Mouse (Mus musculus): Measurements from ENCODE around the gene Afg1l.

Afg1l gene

GRCm38 (mm10) chr10:42299426-42299825, 178.9 kb downstream of the Afg1l start:
- DNase-seq (ENCODE audit: low read depth, low spot score) = no peak

GRCm38 (mm10) chr10:42297954-42298353, 180.4 kb downstream of the Afg1l start:
- DNase-seq (ENCODE audit: low read depth, low spot score) = no peak

GRCm38 (mm10) chr10:42297109-42297508, 181.3 kb downstream of the Afg1l start:
- DNase-seq (ENCODE audit: low read depth, low spot score) = no peak

GRCm38 (mm10) chr10:42296559-42296958, 181.8 kb downstream of the Afg1l start:
- no peak for DNase-seq (ENCODE audit: low read depth, low spot score)

- DNase-seq (ENCODE audit: low read depth, low spot score) = peak; percentile 62
Observed at GRCm38 (mm10) chr10:42295028-42295427, 183.3 kb downstream of the Afg1l start.

- no peak for DNase-seq (ENCODE audit: low read depth, low spot score)
Observed at GRCm38 (mm10) chr10:42294392-42294791, 184.0 kb downstream of the Afg1l start.

- DNase-seq (ENCODE audit: low read depth, low spot score) = no peak
Observed at GRCm38 (mm10) chr10:42293877-42294276, 184.5 kb downstream of the Afg1l start.

GRCm38 (mm10) chr10:42291360-42291759, 187.0 kb downstream of the Afg1l start:
- DNase-seq (ENCODE audit: low read depth, low spot score) = peak; percentile 54

- DNase-seq (ENCODE audit: low read depth, low spot score) = no peak
Observed at GRCm38 (mm10) chr10:42287666-42288065, 190.7 kb downstream of the Afg1l start.

GRCm38 (mm10) chr10:42278307-42278850, 200.0 kb downstream of the Afg1l start:
- DNase-seq (ENCODE audit: low read depth, low spot score) = peak; percentile 31

- DNase-seq (ENCODE audit: low read depth, low spot score) = peak; percentile 99
Observed at GRCm38 (mm10) chr10:42277476-42278306, 200.7 kb downstream of the Afg1l start.

- peak; percentile 90 for DNase-seq (ENCODE audit: low read depth, low spot score)
Observed at GRCm38 (mm10) chr10:42276507-42277345, 201.6 kb downstream of the Afg1l start, which contains the start of gene Foxo3. Foxo3 (minus strand) TSS chr10:42276755.

- peak; percentile 84 for DNase-seq (ENCODE audit: low read depth, low spot score)
Observed at GRCm38 (mm10) chr10:42275871-42276501, 202.4 kb downstream of the Afg1l start.

- DNase-seq (ENCODE audit: low read depth, low spot score) = peak; percentile 47
Observed at GRCm38 (mm10) chr10:42275401-42275870, 202.9 kb downstream of the Afg1l start.

GRCm38 (mm10) chr10:42274712-42275400, 203.5 kb downstream of the Afg1l start:
- peak; percentile 26 for DNase-seq (ENCODE audit: low read depth, low spot score)

GRCm38 (mm10) chr10:42273760-42274691, 204.3 kb downstream of the Afg1l start:
- peak; percentile 20 for DNase-seq (ENCODE audit: low read depth, low spot score)

GRCm38 (mm10) chr10:42273403-42273759, 205.0 kb downstream of the Afg1l start:
- no peak for DNase-seq (ENCODE audit: low read depth, low spot score)

- no peak for DNase-seq (ENCODE audit: low read depth, low spot score)
Observed at GRCm38 (mm10) chr10:42271454-42272230, 206.7 kb downstream of the Afg1l start.
